Mouse (Mus musculus) ES-E14 (cell line): ENCODE data around the gene Olfr54. TPM values are rescaled to one million over a fixed set of nuclear protein-coding genes. Genes with fewer than 3 reads are reported as not detected.

ENCODE experiments used
- DNase-seq: peaks from one replicate; pipeline ENCODE4 v3.0.0-alpha.2; 2013; ENCODE audit warnings: low read depth, low spot score
- H3K27ac ChIP-seq: 2 replicates; pipeline ENCODE4 v1.5.1; 2012; ENCODE audit warnings: low read depth, mild to moderate bottlenecking, low read length, moderate library complexity, mixed read lengths; ENCODE audit not compliant: poor library complexity, insufficient read depth, severe bottlenecking
- H3K36me3 ChIP-seq: 2 replicates; pipeline ENCODE4 v1.6.1; 2012; ENCODE audit warnings: mild to moderate bottlenecking, low read length, moderate library complexity, mixed read lengths; ENCODE audit not compliant: control insufficient read depth, poor library complexity, insufficient read depth, severe bottlenecking
- H3K4me1 ChIP-seq, 2 experiments: fragments of 150-350 bp in 1 of 2; sonication (generic) in 1 of 2; 2 replicates each; pipeline ENCODE4 v1.6.1; 2012; ENCODE audit warnings: low read length in 2 of 2, mild to moderate bottlenecking in 1 of 2, mixed read lengths in 1 of 2; ENCODE audit not compliant: control insufficient read depth in 2 of 2, insufficient read depth in 2 of 2, poor library complexity in 1 of 2
- H3K4me3 ChIP-seq, 2 experiments: fragments of 150-350 bp in 1 of 2; sonication (generic) in 1 of 2; 2 replicates each; pipeline ENCODE4 v1.5.1; 2012; ENCODE audit warnings: low read length in 2 of 2, low read depth in 1 of 2, mild to moderate bottlenecking in 1 of 2, mixed read lengths in 1 of 2; ENCODE audit not compliant: insufficient read depth in 1 of 2, poor library complexity in 1 of 2, severe bottlenecking in 1 of 2
- H3K9ac ChIP-seq: 2 replicates; pipeline ENCODE4 v1.6.1; 2012; ENCODE audit warnings: low read depth, mild to moderate bottlenecking, low read length, mixed read lengths; ENCODE audit not compliant: poor library complexity, insufficient read depth, severe bottlenecking
- H3K9me3 ChIP-seq: fragments of 150-350 bp; sonication (generic); 2 replicates; pipeline ENCODE4 v1.6.1; 2012; ENCODE audit warnings: low read depth, mild to moderate bottlenecking, low read length; ENCODE audit not compliant: control insufficient read depth, insufficient read depth
- CHD2 ChIP-seq: IDR thresholded peaks from 2 replicates; pipeline ENCODE4 v1.6.1; 2014; ENCODE audit warnings: mild to moderate bottlenecking, low read depth, low read length, inconsistent platforms
- HCFC1 ChIP-seq: IDR thresholded peaks from 2 replicates; pipeline ENCODE4 v1.6.1; 2012; ENCODE audit warnings: low read length, inconsistent platforms, borderline replicate concordance; ENCODE audit not compliant: insufficient read depth
- MAFK ChIP-seq: IDR thresholded peaks from 2 replicates; pipeline ENCODE4 v1.6.1; 2014; ENCODE audit warnings: mild to moderate bottlenecking, low read depth, low read length, inconsistent platforms; ENCODE audit not compliant: insufficient read depth
- ZC3H11A ChIP-seq: IDR thresholded peaks from 2 replicates; pipeline ENCODE4 v1.6.1; 2012; ENCODE audit warnings: low read depth, mild to moderate bottlenecking, inconsistent platforms, low read length, borderline replicate concordance
- ZNF384 ChIP-seq: IDR thresholded peaks from 2 replicates; pipeline ENCODE4 v1.6.1; 2012; ENCODE audit warnings: low read depth, low read length, inconsistent platforms
- in situ Hi-C, 2 experiments: fragments of 600-800 bp; cut with MboI; formaldehyde crosslinking; loops; one replicate each; pipeline ENCODE4 v1.15.1; 2025; ENCODE audit warnings: low sequenced_read_pairs in 2 of 2, inconsistent platforms in 1 of 2; ENCODE audit not compliant: unreplicated experiment in 2 of 2
- total RNA-seq: library from RNA; depleted of rRNA; stranded (reverse); fragments of 300-350 nt; gene quantifications from 2 replicates; pipeline ENCODE4 v1.2.3, GENCODE M21; 2012

Gene Olfr54
- total RNA-seq, 1 experiment = not detected

GRCm38 (mm10) chr11:51051678-51052077 is 37.6 kb downstream of the Olfr54 start:
- Histone ChIP-seq H3K27ac (no peak overlapping the region), H3K4me1 (no peaks in the 10 kb centered on the region), H3K4me3 (no peak overlapping the region), H3K9ac (no peak overlapping the region), H3K36me3 (no peaks in the 10 kb centered on the region), H3K9me3 (no peaks in the 10 kb centered on the region)
- in situ Hi-C loops = loop anchor here in 1 of 2 experiments (5.0 kb wide), 1 partner anchor 109 kb away; the partner anchor contains the start of gene 4933414I15Rik
- DNase-seq = no peak
- TF ChIP-seq CHD2 = no peak

- H3K4me1 ChIP-seq = no peaks in the 10 kb centered on the region
- TF ChIP-seq ZC3H11A (peak; percentile 66; the same call in 1 of the 2 replicates), ZNF384 (no peak), MAFK (no peak)
- H3K4me3 ChIP-seq = no peak overlapping the region
- H3K27ac ChIP-seq = no peak overlapping the region
- no peak overlapping the region for H3K9ac ChIP-seq
- DNase-seq = peak; percentile 41
- in situ Hi-C loops = loop anchor here in 1 of 2 experiments (5.0 kb wide), 1 partner anchor 111 kb away; the partner anchor contains the start of gene 4933414I15Rik
- no peaks in the 10 kb centered on the region for H3K9me3 ChIP-seq
- no peaks in the 10 kb centered on the region for H3K36me3 ChIP-seq
Measured at GRCm38 (mm10) chr11:51053230-51053629, 39.2 kb downstream of the Olfr54 start.

- Histone ChIP-seq H3K4me1 (no peaks in the 10 kb centered on the region), H3K27ac (no peak within 1 kb of the TSS), H3K4me3 (peak within 1 kb of the TSS; percentile 82 to 97), H3K9me3 (no peaks in the 10 kb centered on the region), H3K36me3 (peaks cover 4% of the 10 kb centered on the region; the same call in 1 of the 2 replicates), H3K9ac (peak within 1 kb of the TSS; percentile 67)
- in situ Hi-C loops = no loop called here
- peak; percentile 31 for DNase-seq
- peak; percentile 97 for TF ChIP-seq HCFC1
- no peak for TF ChIP-seq MAFK
Measured at GRCm38 (mm10) chr11:51059151-51059571, 45.1 kb downstream of the Olfr54 start, which contains the start of gene Zfp354a. Gene Zfp354a, plus strand, starts transcription at chr11:51059257.

GRCm38 (mm10) chr11:51059640-51060039 is 45.6 kb downstream of the Olfr54 start:
- Histone ChIP-seq H3K27ac (no peak overlapping the region), H3K4me1 (no peaks in the 10 kb centered on the region), H3K9me3 (no peaks in the 10 kb centered on the region), H3K9ac (peak overlapping the region; percentile 67), H3K36me3 (peaks cover 4% of the 10 kb centered on the region; the same call in 1 of the 2 replicates), H3K4me3 (peak overlapping the region; percentile 82 to 97)
- in situ Hi-C loops = no loop called here
- DNase-seq = no peak
- TF ChIP-seq CHD2 (no peak), ZNF384 (no peak), HCFC1 (no peak), MAFK (no peak), ZC3H11A (no peak)

GRCm38 (mm10) chr11:51060981-51061380 is 46.9 kb downstream of the Olfr54 start:
- Histone ChIP-seq H3K4me1 (no peaks in the 10 kb centered on the region), H3K27ac (no peak overlapping the region), H3K9me3 (no peaks in the 10 kb centered on the region), H3K36me3 (peaks cover 4% of the 10 kb centered on the region; the same call in 1 of the 2 replicates), H3K9ac (no peak overlapping the region), H3K4me3 (no peak overlapping the region)
- DNase-seq = no peak
- TF ChIP-seq ZC3H11A = no peak
- no peak for TF ChIP-seq HCFC1
- TF ChIP-seq ZNF384 = no peak
- TF ChIP-seq CHD2 = no peak
- TF ChIP-seq MAFK = no peak
- in situ Hi-C loops = no loop called here
